Mouse (Mus musculus) liver, embryonic 14.5 days (tissue): ENCODE results near the gene Opcml.

Source experiments
- CTCF ChIP-seq: IDR thresholded peaks from 2 replicates; pipeline ENCODE4 v1.5.1; 2016; ENCODE audit warnings: antibody characterized with exemption, low read depth, control low read depth
- EP300 ChIP-seq: IDR thresholded peaks from 2 replicates; pipeline ENCODE4 v1.6.1; 2016; ENCODE audit warnings: antibody characterized with exemption, low read depth

GRCm38 (mm10) chr9:28618186-28618892 lies 827.8 kb downstream of the Opcml start:
- TF ChIP-seq EP300 (no peak), CTCF (no peak)
